Mouse (Mus musculus): ENCODE measurements around the gene Abcg8. TPM values are rescaled to one million over a fixed set of nuclear protein-coding genes. Genes with fewer than 3 reads are reported as not detected.
A peak's percentile ranks its signal among the peaks of the same experiment; 100 is the strongest.

The Abcg8 gene
- polyA plus RNA-seq, 1 experiment from 2014 or later, result 0.17 TPM

- Histone ChIP-seq H3K4me3 (ENCODE audit: low read depth, low read length) (no peak overlapping the region), H3K36me3 (ENCODE audit: control insufficient read depth, insufficient read depth, low read length) (no peaks in the 10 kb centered on the region), H3K27me3 (ENCODE audit: control insufficient read depth, insufficient read depth, low read length) (no peaks in the 10 kb centered on the region), H3K27ac (ENCODE audit: low read depth, low read length) (no peak overlapping the region), H3K4me1 (replicated peaks; ENCODE audit: control insufficient read depth, insufficient read depth, low read length) (no peaks in the 10 kb centered on the region), H3K9me3 (ENCODE audit: control insufficient read depth, low read length) (no peaks in the 10 kb centered on the region), H3K4me2 (ENCODE audit: low read depth, low read length, severe bottlenecking) (no peak overlapping the region), H3K9ac (ENCODE audit: low read length) (no peak overlapping the region)
- ATAC-seq (replicated peaks; ENCODE audit: low FRiP score) (no peak), DNase-seq (ENCODE audit: low spot score) (no peak)
- 85% methylated on average over 4 of the region's 4 CpGs for WGBS
Measured at GRCm38 (mm10) chr17:84685286-84685685, 9.2 kb downstream of the Abcg8 start.

DNA sequence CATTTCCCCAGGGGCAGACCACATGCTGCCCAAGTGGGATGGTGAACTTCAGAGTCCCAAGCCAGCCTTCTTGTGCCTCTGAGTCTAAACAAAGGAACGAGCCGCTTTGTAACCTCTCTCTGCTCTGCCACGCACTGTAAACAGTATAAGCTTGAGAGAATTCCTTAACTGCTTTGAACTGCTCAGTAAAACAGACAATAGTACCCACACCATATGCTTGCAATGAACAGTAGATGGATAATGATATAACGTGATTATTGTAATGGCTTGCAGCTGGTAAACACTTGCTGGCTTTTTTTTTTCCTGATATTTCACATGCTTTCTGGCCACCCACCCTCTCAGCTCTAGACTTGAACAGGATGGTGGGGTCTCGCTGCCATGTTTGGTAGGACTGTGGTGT is 11.9 kb downstream of the Abcg8 start:
- H3K4me2 ChIP-seq (ENCODE audit: low read depth, low read length, severe bottlenecking), result no peak overlapping the region
- DNase-seq (ENCODE audit: low spot score) (no peak), ATAC-seq (replicated peaks; ENCODE audit: low FRiP score) (no peak)
- no peaks in the 10 kb centered on the region for H3K27me3 ChIP-seq (ENCODE audit: control insufficient read depth, insufficient read depth, low read length)
- no peaks in the 10 kb centered on the region for H3K36me3 ChIP-seq (ENCODE audit: control insufficient read depth, insufficient read depth, low read length)
- H3K9me3 ChIP-seq (ENCODE audit: control insufficient read depth, low read length), result no peaks in the 10 kb centered on the region
- H3K4me1 ChIP-seq (replicated peaks; ENCODE audit: control insufficient read depth, insufficient read depth, low read length), result no peaks in the 10 kb centered on the region
- no peak overlapping the region for H3K27ac ChIP-seq (ENCODE audit: low read depth, low read length)
- H3K4me3 ChIP-seq (ENCODE audit: low read depth, low read length), result no peak overlapping the region
- WGBS, result 72% methylated on average over 5 of the region's 5 CpGs
- H3K9ac ChIP-seq (ENCODE audit: low read length), result no peak overlapping the region

- H3K27me3 ChIP-seq (ENCODE audit: control insufficient read depth, insufficient read depth, low read length), result no peaks in the 10 kb centered on the region
- no peak for ATAC-seq (replicated peaks; ENCODE audit: low FRiP score)
- H3K4me3 ChIP-seq (ENCODE audit: low read depth, low read length), result no peak overlapping the region
- H3K4me2 ChIP-seq (ENCODE audit: low read depth, low read length, severe bottlenecking), result no peak overlapping the region
- no peaks in the 10 kb centered on the region for H3K4me1 ChIP-seq (replicated peaks; ENCODE audit: control insufficient read depth, insufficient read depth, low read length)
- DNase-seq (ENCODE audit: low spot score), result no peak
- no peak overlapping the region for H3K27ac ChIP-seq (ENCODE audit: low read depth, low read length)
- no peaks in the 10 kb centered on the region for H3K36me3 ChIP-seq (ENCODE audit: control insufficient read depth, insufficient read depth, low read length)
- H3K9me3 ChIP-seq (ENCODE audit: control insufficient read depth, low read length), result no peaks in the 10 kb centered on the region
- WGBS, result 93% methylated on average over 11 of the region's 11 CpGs
- H3K9ac ChIP-seq (ENCODE audit: low read length), result no peak overlapping the region
Measured at GRCm38 (mm10) chr17:84688834-84689233, 12.7 kb downstream of the Abcg8 start.

DNA sequence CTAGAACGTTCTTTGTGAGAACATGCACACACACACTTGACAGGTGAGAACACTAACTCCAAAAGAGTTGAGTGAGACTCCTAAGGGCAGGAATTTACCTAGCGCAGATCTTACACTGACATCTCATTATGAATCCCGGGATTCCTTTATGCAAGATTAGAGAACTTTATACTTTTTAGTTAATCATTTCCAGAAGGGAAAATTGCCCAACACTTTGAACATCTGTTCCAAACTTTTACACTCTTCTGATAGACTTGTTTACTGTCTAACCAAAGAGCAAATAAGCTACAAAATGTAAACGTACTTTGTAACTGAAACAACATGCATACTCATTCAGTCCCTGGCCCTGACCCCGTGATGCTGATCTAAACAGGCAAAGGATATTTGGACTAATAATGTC is 13.2 kb downstream of the Abcg8 start:
- ATAC-seq (replicated peaks; ENCODE audit: low FRiP score), result no peak

GRCm38 (mm10) chr17:84690111-84690510 is 14.0 kb downstream of the Abcg8 start:
- H3K27ac ChIP-seq (ENCODE audit: low read depth, low read length), result no peak overlapping the region

More for the DNA sequence above, 13.2 kb downstream of the Abcg8 start:
- no peaks in the 10 kb centered on the region for H3K9me3 ChIP-seq (ENCODE audit: control insufficient read depth, low read length)
- no peak overlapping the region for H3K4me2 ChIP-seq (ENCODE audit: low read depth, low read length, severe bottlenecking)
- no peaks in the 10 kb centered on the region for H3K36me3 ChIP-seq (ENCODE audit: control insufficient read depth, insufficient read depth, low read length)
- no peak overlapping the region for H3K27ac ChIP-seq (ENCODE audit: low read depth, low read length)
- no peak overlapping the region for H3K9ac ChIP-seq (ENCODE audit: low read length)
- DNase-seq (ENCODE audit: low spot score), result no peak
- no peaks in the 10 kb centered on the region for H3K27me3 ChIP-seq (ENCODE audit: control insufficient read depth, insufficient read depth, low read length)
- 90% methylated on average over 5 of the region's 5 CpGs for WGBS
- H3K4me1 ChIP-seq (replicated peaks; ENCODE audit: control insufficient read depth, insufficient read depth, low read length), result no peaks in the 10 kb centered on the region
- H3K4me3 ChIP-seq (ENCODE audit: low read depth, low read length), result no peak overlapping the region

GRCm38 (mm10) chr17:84693741-84694140 is 17.6 kb downstream of the Abcg8 start:
- no peak overlapping the region for H3K9ac ChIP-seq (ENCODE audit: low read length)
- DNase-seq (ENCODE audit: low spot score) (no peak), ATAC-seq (replicated peaks; ENCODE audit: low FRiP score) (no peak)
- no peak overlapping the region for H3K4me2 ChIP-seq (ENCODE audit: low read depth, low read length, severe bottlenecking)
- no peaks in the 10 kb centered on the region for H3K27me3 ChIP-seq (ENCODE audit: control insufficient read depth, insufficient read depth, low read length)
- no peak overlapping the region for H3K4me3 ChIP-seq (ENCODE audit: low read depth, low read length)
- 91% methylated on average over 2 of the region's 2 CpGs for WGBS
- H3K36me3 ChIP-seq (ENCODE audit: control insufficient read depth, insufficient read depth, low read length), result no peaks in the 10 kb centered on the region
- H3K9me3 ChIP-seq (ENCODE audit: control insufficient read depth, low read length), result no peaks in the 10 kb centered on the region
- H3K4me1 ChIP-seq (replicated peaks; ENCODE audit: control insufficient read depth, insufficient read depth, low read length), result no peaks in the 10 kb centered on the region
- H3K27ac ChIP-seq (ENCODE audit: low read depth, low read length), result no peak overlapping the region

More at GRCm38 (mm10) chr17:84690111-84690510, 14.0 kb downstream of the Abcg8 start:
- ATAC-seq (replicated peaks; ENCODE audit: low FRiP score), result no peak
- WGBS, result 89% methylated on average over 5 of the region's 5 CpGs
- DNase-seq (ENCODE audit: low spot score), result no peak
- Histone ChIP-seq H3K4me2 (ENCODE audit: low read depth, low read length, severe bottlenecking) (no peak overlapping the region), H3K27me3 (ENCODE audit: control insufficient read depth, insufficient read depth, low read length) (no peaks in the 10 kb centered on the region), H3K36me3 (ENCODE audit: control insufficient read depth, insufficient read depth, low read length) (no peaks in the 10 kb centered on the region), H3K4me3 (ENCODE audit: low read depth, low read length) (no peak overlapping the region), H3K4me1 (replicated peaks; ENCODE audit: control insufficient read depth, insufficient read depth, low read length) (no peaks in the 10 kb centered on the region), H3K9ac (ENCODE audit: low read length) (no peak overlapping the region), H3K9me3 (ENCODE audit: control insufficient read depth, low read length) (no peaks in the 10 kb centered on the region)

DNA sequence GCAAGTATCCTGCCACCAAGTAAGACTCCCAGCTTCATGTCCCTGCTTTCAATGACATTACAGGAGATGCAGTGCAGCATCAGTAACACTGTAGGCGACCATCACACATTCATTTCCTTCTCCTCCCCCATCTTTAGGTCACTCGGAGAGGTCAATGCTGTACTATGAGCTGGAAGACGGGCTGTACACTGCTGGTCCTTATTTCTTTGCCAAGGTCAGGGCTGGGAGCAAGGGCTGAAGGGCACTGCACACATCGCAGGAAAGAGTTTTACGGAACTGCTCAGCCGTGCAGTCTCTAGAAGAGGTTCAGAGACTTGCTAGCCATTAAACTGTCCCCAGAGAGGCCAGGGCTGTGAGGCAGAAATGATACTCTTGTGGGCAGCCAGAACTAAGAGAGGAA is 20.4 kb downstream of the Abcg8 start:
- DNase-seq (ENCODE audit: low spot score) (no peak), ATAC-seq (replicated peaks; ENCODE audit: low FRiP score) (no peak)
- Histone ChIP-seq H3K9ac (ENCODE audit: low read length) (no peak overlapping the region), H3K36me3 (ENCODE audit: control insufficient read depth, insufficient read depth, low read length) (no peaks in the 10 kb centered on the region), H3K27ac (ENCODE audit: low read depth, low read length) (no peak overlapping the region), H3K27me3 (ENCODE audit: control insufficient read depth, insufficient read depth, low read length) (no peaks in the 10 kb centered on the region), H3K4me3 (ENCODE audit: low read depth, low read length) (no peak overlapping the region), H3K4me1 (replicated peaks; ENCODE audit: control insufficient read depth, insufficient read depth, low read length) (no peaks in the 10 kb centered on the region), H3K9me3 (ENCODE audit: control insufficient read depth, low read length) (no peaks in the 10 kb centered on the region), H3K4me2 (ENCODE audit: low read depth, low read length, severe bottlenecking) (no peak overlapping the region)
- 74% methylated on average over 6 of the region's 6 CpGs for WGBS

DNA sequence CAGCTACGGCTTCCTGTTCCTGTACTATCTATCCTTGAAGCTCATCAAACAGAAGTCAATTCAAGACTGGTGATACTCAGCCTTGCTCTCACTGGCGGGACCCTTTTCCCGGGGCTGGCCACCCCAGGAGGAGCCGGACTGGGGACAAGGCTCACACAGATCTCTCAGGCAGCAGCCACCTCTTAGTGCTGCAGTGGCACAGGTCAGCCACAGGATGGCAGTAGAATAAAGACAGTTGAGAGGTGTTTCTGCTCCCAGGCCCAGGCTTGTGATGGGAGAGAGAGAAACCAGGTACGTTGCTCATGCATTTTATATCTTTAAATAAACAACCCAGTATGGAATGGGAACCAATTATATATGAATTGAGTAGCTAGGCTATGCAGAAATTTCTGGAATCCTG is 22.6 kb downstream of the Abcg8 start:
- no peaks in the 10 kb centered on the region for H3K4me1 ChIP-seq (replicated peaks; ENCODE audit: control insufficient read depth, insufficient read depth, low read length)
- no peaks in the 10 kb centered on the region for H3K27me3 ChIP-seq (ENCODE audit: control insufficient read depth, insufficient read depth, low read length)
- DNase-seq (ENCODE audit: low spot score), result peak; percentile 73
- H3K36me3 ChIP-seq (ENCODE audit: control insufficient read depth, insufficient read depth, low read length), result no peaks in the 10 kb centered on the region
- H3K9ac ChIP-seq (ENCODE audit: low read length), result no peak overlapping the region
- ATAC-seq (replicated peaks; ENCODE audit: low FRiP score), result no peak; the same call in 1 of the 2 replicates
- H3K27ac ChIP-seq (ENCODE audit: low read depth, low read length), result no peak overlapping the region
- no peaks in the 10 kb centered on the region for H3K9me3 ChIP-seq (ENCODE audit: control insufficient read depth, low read length)
- H3K4me3 ChIP-seq (ENCODE audit: low read depth, low read length), result no peak overlapping the region
- no peak overlapping the region for H3K4me2 ChIP-seq (ENCODE audit: low read depth, low read length, severe bottlenecking)
- whole genome bisulfite sequencing, result 31% methylated on average over 5 of the region's 5 CpGs

DNA sequence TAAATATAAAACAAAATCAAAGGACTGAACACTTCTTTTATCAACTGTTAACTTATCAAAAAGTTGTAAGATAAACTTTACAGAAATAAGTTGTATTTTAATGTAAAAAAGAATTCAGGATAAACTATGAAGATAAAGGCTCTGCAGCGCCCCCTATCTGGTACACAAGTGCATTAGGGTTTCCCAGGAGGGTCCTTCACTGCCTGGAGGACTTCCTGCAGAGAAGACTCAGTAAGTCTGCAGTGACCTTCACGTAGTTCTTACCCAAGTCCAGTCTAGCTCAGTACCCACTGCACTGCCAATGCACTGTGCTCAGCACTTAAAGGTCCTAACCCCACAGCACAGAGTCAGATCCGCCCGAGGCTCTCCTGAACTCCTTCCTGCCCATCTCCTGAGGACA is 31.3 kb downstream of the Abcg8 start:
- WGBS, result 69% methylated on average over 4 of the region's 4 CpGs
- peak; percentile 48 for DNase-seq (ENCODE audit: low spot score)
- Histone ChIP-seq H3K4me1 (replicated peaks; ENCODE audit: control insufficient read depth, insufficient read depth, low read length) (peaks cover 8% of the 10 kb centered on the region), H3K27ac (ENCODE audit: low read depth, low read length) (no peak overlapping the region), H3K4me3 (ENCODE audit: low read depth, low read length) (no peak overlapping the region), H3K27me3 (ENCODE audit: control insufficient read depth, insufficient read depth, low read length) (no peaks in the 10 kb centered on the region), H3K36me3 (ENCODE audit: control insufficient read depth, insufficient read depth, low read length) (no peaks in the 10 kb centered on the region), H3K4me2 (ENCODE audit: low read depth, low read length, severe bottlenecking) (no peak overlapping the region), H3K9ac (ENCODE audit: low read length) (no peak overlapping the region), H3K9me3 (ENCODE audit: control insufficient read depth, low read length) (no peaks in the 10 kb centered on the region)
- ATAC-seq (replicated peaks; ENCODE audit: low FRiP score), result no peak
